Mouse (Mus musculus) CH12.LX (cell line): ENCODE measurements around the gene Rasl11b.

Source experiments
- BHLHE40 ChIP-seq: IDR thresholded peaks from 2 replicates; pipeline ENCODE4 v1.6.1; 2011; ENCODE audit warnings: mild to moderate bottlenecking, low read depth, low read length, improper control_type of control experiment
- CTCF ChIP-seq, 2 experiments: IDR thresholded peaks in 1 of 2; conservative IDR thresholded peaks in 1 of 2; 2 replicates each; pipeline ENCODE4 v1.5.1; 2011 to 2012; ENCODE audit warnings: low read depth in 2 of 2, low read length in 2 of 2, improper control_type of control experiment in 1 of 2, inconsistent platforms in 1 of 2, mild to moderate bottlenecking in 1 of 2, moderate library complexity in 1 of 2
- JUN ChIP-seq: IDR thresholded peaks from 2 replicates; pipeline ENCODE4 v1.6.1; 2011; ENCODE audit warnings: low read depth, mild to moderate bottlenecking, low read length, improper control_type of control experiment, moderate library complexity; ENCODE audit not compliant: insufficient read depth
- NRF1 ChIP-seq: IDR thresholded peaks from 2 replicates; pipeline ENCODE4 v1.6.1; 2014; ENCODE audit warnings: low read depth, mild to moderate bottlenecking, inconsistent platforms, low read length, improper control_type of control experiment, moderate library complexity
- POLR2A ChIP-seq: IDR thresholded peaks from 2 replicates; pipeline ENCODE4 v1.6.1; 2011; ENCODE audit warnings: low read depth, mild to moderate bottlenecking, improper control_type of control experiment, low read length
- USF1 ChIP-seq: IDR thresholded peaks from 2 replicates; pipeline ENCODE4 v1.6.1; 2014; ENCODE audit warnings: low read depth, mild to moderate bottlenecking, inconsistent platforms, low read length, improper control_type of control experiment
- ZNF384 ChIP-seq: IDR thresholded peaks from 2 replicates; pipeline ENCODE4 v1.6.1; 2012; ENCODE audit warnings: low read depth, low read length, improper control_type of control experiment, inconsistent platforms

DNA sequence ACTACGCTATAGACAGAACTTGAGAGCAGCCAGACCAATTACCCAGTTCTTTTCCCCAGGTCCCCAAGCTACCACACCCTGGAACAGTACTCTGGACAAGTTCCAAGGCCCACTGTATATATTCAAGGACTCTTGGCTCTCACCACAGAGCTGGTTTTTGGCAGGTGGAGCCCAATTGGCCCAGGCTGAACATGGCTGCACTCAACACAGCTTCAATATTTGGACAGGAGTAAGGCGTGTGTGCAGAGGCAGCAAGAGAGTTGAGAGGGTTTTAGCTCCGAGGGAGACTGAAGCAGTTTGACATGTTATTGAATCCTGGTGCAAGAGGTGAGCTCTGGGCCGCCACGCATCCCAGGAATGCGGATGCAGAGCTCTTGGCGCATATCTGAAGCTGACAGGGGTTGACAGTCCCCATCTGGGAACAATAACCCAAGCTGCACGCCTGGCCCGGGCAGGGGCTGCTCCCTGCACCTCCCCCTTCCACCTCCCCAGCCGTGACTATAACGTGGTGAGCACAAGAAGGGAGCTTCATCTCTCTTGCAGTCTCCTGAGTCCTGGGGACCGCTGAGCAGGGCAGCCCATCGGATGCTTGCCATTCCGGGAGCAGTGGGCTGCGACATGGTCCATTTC, 33.7 kb upstream of the Rasl11b start:
- TF ChIP-seq BHLHE40: no peak
- no peak for TF ChIP-seq CTCF (conservative IDR thresholded peaks at IDR 0.05 in 1 of 2, IDR thresholded peaks at IDR 0.05 in 1 of 2; ENCODE audit: low read depth in 2 of 2, low read length in 2 of 2)
- TF ChIP-seq NRF1: no peak
- no peak for TF ChIP-seq USF1
- no peak for TF ChIP-seq POLR2A
- TF ChIP-seq JUN: no peak
- no peak for TF ChIP-seq ZNF384
